Mouse (Mus musculus): ENCODE measurements around the gene Tapbp.

DNA sequence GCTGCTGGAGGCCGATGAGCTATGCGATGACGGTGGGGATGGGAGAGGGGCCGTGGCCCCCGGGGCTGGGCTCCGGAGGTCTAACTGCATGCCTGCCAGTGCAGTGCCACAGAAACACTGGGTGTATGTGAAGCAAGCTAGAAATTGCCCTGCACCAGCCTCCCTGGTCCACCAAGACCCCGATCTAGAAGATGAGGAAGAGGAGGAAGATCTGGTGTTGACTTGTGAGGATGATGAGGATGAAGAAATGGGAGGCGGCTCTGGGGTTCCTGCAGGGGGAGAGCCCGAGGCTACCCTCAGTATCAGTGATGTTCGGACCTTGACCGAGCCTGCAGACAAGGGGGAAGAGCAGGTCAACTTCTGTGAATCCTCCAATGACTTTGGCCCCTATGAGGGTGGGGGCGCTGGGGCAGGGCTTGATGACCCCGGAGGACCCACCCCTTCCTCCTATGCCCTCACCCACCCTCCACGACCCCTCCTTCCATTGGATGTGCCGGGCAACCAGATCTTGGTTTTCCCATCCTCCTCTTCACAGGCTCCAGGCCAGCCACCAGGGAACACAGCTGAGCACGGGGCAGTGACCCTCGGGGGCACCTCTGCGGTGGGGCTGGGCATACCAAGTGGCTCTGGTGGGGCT lies 2.1 kb downstream of the Tapbp start:
- no peak for TF ChIP-seq MYOD1 (IDR thresholded peaks at IDR 0.05; ENCODE audit: control insufficient read depth in 1 of 3, insufficient read length in 2 of 3, low read depth in 2 of 3)
- no peak for TF ChIP-seq POLR2A (IDR thresholded peaks at IDR 0.05; ENCODE audit: insufficient read length, low read depth)
- TF ChIP-seq E2F4 (IDR thresholded peaks at IDR 0.05; ENCODE audit: insufficient read depth) = no peak
- TF ChIP-seq USF1 (IDR thresholded peaks at IDR 0.05; ENCODE audit: low read depth) = no peak
- TF ChIP-seq TCF3 (IDR thresholded peaks at IDR 0.05; ENCODE audit: insufficient read length, low read depth) = no peak
- no peak for TF ChIP-seq SRF (IDR thresholded peaks at IDR 0.05; ENCODE audit: control insufficient read depth, insufficient read length, low read depth)
- TF ChIP-seq POLR2AphosphoS2 (IDR thresholded peaks at IDR 0.05; ENCODE audit: insufficient read length, low read depth) = no peak
